Mouse (Mus musculus) NIH3T3 (cell line): ENCODE measurements around the gene Rdh7.
"Not testable (repeated sequence)": the region's sequence is repeated elsewhere in the genome, so short reads cannot be mapped to it uniquely, and the experiment has no call there.

Experiments used
- DNase-seq: peaks from one replicate; pipeline ENCODE4 v3.0.0-alpha.2; 2012; ENCODE audit warnings: low read depth

The Rdh7 gene

DNA sequence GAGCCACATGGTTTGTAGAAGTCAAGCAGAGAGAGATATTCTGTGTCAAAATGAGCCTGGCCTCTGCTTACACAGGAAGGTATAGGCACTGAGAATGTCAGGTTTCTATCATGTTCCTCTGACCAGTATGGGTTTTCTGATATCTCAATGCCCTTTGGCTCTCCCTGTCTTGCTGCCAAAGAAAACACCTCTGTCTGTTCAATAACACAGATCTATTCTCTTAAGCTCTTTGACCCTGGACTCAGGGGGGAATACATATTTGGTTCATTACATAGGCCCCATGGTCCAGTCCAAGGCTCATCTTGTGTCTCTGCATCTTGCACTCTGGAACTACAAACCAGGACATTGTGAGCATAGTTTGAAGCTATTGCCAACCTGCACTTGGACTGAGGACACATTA is at the start of gene Rdh7:
Rdh7 (minus strand) TSS at position 213 of the 400 bp plus-strand sequence.
- no peak for DNase-seq

DNA sequence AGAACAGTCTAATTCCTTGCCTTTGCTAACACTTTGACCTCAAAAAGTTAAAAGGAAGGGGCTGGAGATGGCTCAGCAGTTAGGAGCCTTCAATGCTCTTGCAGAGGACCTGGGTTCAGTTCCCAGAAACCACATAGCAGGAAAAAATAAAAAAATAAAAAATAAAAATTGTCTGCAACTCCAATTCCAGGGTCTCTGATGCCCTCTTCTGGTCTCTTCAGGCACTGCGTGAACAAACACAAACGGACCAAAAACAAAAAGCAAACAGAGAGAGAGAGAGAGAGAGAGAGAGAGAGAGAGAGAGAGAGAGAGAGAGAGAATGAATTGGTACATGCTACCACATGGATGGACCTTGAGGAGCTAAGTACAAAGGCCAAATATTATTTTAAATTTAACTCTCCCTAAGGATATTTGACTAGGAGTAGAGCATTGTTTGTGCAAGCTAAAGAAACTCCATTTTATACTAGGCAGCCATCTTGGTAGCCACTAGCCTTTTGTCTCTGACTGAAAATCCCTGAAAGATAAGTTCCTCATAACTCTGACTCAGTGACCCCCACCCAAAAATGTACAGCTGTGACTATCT is 48.9 kb upstream of the Rdh7 start:
- DNase-seq: peak; percentile 90

DNA sequence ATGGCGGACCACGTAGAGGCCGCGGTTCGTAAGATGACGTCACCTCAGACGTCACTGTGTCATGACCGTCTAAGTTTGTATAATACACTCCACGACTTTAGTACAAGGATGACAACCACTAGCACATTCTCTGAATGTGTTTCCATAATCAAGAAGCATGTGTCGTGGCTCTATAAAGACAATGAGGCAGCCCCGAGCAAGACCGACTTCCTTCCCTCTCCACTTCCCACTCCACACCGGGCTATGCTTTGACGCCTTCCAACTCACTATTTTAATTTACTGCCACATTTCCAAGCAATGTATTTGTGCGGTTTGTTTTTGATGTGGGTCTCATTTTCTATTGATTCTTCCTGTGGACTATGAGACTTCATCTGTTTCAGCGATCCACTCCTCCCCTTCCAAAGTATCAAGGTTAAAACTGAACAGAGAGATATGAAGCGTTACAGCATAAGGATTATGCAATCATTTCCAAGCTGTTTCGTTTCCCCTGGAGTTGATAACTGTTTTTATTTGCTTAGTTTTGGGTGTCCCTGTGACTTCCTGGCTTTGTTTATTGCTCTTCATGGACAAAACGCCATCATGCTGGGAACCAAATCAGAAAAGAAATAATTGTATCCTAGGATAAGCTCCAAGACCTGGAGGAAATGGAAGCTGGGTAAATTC is 48.3 kb upstream of the Rdh7 start:
- DNase-seq: peak; percentile 14

DNA sequence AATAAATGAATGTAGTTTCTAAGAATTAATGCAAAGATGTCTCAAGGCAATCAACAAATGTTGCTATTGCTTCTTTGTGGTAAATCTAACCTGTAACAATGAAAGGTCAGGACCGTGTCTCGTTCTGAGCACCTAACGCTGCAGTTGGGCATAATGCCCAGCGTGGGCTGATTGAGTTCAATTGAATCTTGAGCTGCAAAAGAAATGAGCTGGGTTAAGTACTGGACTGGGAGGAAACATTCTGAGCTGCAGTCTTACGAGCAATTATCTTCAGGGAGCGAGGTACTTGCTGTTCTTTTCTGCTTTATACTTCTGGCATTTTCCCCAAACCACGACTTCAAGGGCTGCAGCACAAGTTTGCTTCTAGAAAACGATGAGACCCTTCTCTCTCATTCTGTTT is 47.7 kb upstream of the Rdh7 start:
- no peak for DNase-seq

DNA sequence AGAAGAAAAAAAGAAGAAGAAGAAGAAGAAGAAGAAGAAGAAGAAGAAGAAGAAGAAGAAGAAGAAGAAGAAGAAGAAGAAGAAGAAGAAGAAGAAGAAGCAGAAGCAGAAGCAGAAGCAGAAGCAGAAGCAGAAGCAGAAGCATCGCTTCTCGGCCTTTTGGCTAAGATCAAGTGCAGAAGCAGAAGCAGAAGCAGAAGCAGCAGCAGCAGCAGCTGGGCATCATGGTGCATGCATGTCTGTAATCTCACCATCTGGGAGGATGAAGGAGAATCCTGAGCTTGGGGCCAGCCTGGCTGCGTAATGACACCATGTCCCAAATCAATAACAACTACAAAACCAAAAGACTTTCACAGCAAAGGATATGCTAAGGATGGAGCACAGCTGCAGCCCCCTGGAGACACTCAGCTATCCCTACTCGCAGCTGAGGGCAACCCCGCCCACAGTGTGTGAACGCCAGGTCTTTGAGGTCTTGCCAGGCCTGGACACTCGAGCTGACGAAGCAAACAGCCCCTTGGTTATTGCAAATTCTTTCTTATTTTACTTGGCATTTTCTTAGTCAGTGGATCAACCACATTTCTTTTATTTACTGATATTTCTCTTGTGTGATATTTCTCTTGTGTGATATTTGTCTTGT is 43.8 kb upstream of the Rdh7 start:
- DNase-seq: peak; percentile 76

DNA sequence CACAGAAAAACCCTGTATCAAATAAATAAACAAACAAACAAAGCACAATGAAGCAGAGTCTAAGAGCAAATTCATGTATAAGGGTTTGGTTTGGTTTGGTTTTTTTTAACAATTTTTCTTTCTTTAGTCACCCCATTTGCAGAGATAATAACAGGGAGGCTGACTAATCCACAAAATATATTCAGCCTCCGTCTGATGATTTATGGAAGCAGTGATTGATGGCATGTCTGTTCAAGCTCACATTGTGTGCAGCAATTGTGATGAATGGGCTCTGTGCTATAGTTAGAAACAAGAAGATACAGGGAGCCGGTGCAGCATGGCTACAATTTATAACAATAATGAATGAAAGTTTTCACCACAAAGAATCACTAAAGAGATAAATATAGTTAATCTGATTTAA is 39.1 kb upstream of the Rdh7 start:
- DNase-seq: peak; percentile 90

DNA sequence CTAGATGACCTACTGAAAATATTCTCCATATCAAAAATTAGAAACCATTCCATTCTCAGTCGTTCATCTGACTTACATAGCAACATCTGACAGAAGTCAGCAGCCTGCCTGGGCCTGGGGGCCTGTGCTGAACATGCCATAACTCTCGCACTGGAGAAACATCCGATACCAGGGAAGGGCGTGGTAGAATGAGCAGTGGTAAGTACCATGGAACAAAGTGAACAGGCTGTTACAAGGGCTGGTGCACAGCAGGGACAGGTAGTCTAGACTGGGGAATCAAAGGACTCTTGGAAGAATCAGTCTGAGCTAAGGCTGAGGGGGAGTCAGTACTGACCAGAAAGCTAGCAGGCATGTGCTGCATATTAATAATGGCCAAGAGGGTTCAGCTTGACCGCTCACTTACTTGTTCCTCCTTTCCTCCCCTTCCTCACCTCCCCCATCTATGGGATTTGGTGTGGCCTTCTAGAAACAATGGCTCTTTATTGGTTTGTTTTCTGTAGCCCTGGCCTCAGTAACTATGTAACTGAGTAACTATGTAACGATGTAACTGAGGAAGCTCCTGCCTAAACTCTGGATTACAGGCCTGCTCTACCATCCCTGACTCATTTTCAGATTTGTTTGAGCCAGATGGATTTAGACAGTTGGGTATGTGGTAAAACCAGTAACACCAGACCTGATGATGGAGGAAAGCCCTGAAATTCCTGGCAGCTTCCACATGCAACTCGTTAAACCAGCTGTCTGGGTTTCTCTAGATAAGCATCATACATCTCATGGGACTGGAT is 36.2 kb upstream of the Rdh7 start:
- DNase-seq: peak; percentile 94

DNA sequence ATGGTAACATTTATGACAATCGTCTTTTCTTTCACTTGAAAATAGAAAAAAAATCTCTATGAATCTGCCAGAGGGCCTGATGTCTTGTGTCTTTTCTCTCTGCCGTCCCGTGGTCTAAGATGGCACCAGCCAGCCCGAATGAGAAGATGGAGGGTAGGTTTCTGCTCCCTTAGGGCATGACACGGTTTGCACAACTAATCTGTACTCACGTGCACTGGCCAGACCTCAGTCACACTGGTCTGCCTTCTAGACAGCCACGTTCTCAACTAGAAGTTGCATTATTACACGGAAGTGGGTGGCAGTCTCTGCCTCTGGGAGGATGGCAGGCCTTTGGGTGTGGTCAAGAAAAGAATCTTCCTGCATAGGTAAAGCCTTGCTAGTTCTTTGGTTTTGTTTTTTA is 34.4 kb upstream of the Rdh7 start:
- DNase-seq: no peak

DNA sequence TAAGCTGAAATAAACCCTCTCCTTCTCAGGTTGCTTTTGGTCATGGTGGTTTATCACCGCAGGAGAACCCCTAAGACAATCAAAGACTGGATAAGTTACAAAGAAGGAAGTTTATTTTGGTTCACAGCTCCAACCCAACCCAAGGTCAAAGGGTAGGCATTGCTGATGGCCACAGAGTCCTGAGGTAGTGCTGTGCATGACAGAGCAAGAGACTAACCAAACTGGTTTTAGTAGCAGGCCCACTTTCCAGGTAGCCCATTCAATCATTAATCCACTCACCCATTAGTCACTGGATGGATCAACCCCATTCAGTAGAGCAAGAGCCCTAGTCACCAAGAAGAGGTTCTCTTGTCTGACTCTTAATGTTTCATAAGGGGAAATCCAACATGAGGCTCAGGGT is 33.6 kb upstream of the Rdh7 start:
- no peak for DNase-seq

DNA sequence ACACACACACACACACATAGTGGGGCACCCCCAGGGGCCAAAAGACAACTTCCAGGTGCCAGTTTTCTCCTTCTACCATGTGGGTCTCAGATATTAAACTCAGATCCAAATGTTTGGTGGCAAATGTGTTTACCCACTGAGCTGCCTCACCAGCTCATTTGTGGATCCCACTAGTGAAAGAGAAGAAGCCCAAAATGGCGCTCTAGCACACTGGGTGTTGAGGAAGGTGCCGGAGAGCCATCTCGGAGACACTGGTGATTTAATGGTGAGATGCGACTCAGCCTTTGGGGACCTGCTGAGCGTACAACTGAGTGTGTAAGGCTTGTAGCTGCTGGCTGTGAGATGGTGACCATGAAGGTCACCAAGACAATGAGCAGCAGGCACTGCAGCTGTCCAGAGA is 29.0 kb upstream of the Rdh7 start:
- DNase-seq: no peak

DNA sequence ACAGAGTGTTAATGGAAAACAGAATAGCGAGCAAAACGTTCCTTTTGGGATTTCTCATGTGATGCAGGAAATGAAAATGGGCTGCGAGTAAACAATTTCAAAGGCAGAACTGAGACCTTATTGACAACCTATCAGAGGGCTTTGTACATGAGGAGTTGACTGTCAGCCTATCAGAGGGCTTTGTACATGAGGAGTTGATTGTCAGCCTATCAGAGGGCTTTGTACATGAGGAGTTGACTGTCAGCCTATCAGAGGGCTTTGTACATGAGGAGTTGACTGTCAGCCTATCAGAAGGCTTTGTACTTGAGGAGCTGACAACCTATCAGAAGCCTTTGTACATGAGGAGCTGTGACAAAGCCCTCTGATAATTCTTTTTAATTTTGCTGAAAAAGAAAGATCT is 28.6 kb upstream of the Rdh7 start:
- DNase-seq: not testable (repeated sequence)

DNA sequence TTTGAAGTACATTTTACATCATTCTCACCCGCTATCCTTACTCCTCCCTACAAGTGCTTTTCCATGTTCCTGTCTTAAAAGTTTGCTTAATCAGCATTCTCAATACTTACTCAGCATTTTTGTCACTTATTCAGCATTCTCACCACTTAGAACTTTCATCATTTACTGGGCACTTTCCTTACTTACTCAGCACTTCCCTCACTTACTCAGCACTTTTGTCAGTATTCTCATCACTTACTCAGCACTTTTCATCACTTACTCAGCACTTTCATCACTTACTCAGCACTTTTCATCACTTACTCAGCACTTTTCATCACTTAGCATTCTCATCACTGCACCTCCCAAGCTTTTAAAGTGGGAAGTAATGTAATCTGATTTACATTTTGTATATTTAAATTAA is 27.0 kb upstream of the Rdh7 start:
- peak; percentile 14 for DNase-seq

DNA sequence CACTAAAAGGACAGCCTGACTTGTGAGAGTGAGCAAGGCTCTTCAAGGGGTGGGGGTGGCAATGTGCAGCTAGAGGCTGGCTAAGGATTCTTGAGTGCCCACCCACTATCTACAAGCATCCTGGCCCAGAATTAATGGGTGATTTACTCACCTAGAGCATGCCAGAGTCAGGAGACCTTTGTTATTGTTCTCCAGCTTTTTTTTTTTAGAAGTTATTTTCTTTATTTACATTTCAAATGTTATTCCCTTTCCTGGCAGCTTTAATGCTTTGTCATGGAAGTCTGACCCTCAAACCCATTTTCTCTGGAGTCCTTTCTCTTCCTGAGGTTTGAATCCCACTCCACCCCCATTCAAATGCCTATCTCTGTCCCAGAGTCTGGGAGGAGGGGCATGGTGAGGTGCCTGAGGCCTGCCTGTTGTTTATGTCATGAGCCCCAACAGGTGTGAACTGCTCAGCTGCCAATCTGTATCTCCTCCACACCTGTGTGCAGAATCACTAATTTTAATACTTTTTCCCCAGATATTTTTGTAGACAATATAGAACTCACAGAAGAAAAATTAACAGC is 18.9 kb upstream of the Rdh7 start:
- no peak for DNase-seq

DNA sequence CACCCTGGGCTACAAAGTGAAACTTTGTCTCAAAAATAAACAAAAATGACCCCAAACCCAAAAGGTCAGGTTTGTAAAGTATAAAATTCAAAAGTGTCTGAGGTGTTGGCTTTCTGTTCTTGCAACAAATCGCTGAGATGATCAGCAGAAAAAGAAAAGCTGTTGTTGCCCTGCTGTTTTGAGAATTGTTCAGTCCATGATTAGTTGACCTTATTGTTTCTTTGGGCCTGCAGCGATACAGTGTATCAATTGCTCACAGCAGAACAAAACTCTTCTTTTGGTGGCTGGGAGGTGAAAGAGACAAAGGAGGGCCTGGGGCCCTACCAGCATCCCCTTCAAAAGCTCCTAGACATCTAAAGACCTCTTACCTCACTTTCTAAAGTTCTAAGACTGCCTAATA is 17.5 kb upstream of the Rdh7 start:
- DNase-seq: no peak

DNA sequence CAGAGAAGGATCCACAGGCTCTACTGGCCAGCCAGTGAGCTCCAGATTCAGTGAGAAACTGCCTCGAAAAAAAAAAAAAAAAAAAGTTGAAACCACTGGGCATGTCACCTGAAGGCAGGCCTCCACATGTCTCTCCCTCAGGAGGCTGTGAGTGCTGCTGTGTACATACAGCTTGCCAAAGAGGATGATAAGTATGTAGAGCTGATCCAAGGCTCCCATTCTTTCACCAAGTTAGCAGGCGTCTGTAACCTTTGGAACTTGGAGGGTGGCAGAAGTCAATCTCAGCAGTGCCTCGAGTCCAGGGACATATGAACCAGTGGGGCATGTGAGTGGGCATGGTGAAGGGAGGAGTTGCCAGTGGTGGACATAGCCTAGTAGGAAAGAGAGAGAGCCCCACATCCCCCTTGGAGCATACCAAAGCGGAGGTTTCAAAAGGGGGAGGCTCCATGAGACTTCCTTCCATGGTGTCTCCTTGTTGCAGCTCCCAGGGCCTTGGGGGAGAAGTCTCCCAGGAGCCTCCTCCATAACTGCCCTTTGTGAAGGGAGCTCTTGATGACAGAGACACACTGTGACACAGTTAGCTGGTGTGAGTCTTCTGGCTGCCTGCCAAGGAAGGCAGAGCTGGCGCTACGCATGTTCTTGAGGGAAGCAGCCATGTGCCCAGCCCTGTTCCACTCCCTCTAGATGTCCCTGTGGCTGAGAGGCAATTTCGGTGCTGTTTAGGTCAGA is 16.3 kb upstream of the Rdh7 start:
- DNase-seq: no peak

DNA sequence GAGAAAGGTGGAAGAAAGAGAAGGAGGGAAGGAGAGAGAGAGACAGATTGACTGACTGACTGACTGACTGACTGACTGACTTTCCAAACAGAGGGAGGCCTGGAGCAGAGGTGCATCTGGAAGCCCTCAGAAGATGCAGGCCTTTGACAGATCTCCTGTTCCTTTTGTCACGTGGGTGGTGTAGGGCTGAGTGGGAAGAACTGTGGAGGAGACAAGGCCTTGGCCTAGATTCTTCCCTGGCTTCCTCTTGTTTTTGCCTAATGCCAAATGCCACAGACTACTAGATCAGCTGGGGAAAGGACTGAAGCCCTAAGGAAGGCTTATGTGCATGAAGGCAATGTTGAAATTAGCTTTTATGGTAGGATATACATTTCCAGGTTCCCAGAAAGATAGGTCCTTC is 14.5 kb upstream of the Rdh7 start:
- DNase-seq: no peak

DNA sequence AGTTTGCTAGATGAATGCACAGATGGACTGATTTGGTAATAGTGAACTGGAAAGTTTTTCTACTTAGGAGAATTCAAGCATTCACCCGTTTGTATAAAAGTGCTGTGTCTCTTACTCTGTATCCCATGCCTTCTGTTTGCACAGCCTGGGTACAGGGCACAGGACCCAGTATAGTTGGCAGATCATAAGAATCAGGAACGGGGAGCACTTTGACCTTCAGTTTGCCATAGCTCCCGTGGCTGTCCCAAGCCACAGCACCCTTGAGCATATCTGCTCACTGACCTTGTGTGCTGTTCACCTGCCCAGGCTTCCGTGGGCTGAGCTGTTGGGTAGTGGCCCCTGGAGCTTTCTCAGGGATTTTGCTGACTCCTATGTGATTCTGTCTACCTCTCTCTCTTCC is 13.1 kb upstream of the Rdh7 start:
- DNase-seq: no peak

DNA sequence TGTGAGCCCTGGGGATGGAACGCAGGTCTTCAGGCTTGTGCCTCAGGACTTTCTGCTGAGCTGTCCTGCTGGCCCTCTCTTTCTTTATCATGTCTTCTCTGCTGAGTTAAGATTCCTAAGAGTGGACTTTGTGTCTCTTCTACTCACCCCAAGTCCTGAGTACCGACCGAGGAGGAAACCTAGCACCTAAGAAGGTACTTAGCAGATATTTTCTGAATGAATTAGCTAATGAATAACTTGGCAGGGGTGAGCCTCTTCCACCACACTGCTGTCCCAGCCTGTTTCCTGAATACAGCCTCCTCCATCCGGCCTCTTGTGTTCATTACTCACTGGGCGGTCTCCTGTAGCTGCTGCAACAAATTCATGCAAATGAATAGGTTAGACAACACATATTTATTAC is 11.2 kb upstream of the Rdh7 start:
- DNase-seq: no peak

DNA sequence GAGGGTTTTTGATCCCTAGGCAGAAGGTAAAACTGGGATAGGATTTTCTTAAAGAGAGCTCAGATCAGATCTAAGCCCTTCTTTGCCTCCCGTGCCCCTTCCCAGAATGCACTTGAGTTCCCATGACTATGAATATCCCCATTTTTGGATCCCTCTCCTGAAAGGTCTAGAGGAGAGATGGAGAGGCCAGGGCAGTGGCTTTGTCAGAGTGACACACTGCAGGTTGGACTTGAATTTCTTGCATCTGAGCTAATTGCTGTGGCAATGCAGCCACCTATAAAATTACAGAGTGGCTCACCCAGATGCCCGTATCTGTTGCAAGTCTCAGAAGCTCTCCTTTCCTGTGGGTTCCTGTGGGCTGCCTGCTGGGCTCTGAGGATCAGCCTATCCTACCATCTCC is 9.6 kb upstream of the Rdh7 start, which contains the start of gene Sdr9c7:
Sdr9c7 (plus strand) TSS at position 301 of the 400 bp plus-strand sequence.
- no peak for DNase-seq

DNA sequence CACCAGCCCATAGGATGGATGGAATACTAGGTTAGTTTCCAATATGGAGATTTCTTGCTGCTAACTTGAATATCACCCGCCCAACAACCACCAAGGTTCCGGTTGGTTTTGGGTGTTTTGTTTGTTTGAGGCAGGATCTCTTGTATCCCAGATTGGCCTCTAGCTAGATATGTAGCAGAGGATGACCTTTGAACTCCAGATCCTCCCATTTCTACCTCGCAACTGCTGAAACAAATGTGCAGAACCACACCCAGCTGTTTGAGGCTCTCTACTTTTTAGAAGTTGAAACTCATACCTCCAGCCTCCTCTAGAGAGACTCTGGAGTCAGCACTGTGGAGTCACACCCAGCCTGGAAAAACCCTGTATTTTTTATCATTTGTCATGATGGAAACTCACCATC is 8.9 kb upstream of the Rdh7 start:
- no peak for DNase-seq

DNA sequence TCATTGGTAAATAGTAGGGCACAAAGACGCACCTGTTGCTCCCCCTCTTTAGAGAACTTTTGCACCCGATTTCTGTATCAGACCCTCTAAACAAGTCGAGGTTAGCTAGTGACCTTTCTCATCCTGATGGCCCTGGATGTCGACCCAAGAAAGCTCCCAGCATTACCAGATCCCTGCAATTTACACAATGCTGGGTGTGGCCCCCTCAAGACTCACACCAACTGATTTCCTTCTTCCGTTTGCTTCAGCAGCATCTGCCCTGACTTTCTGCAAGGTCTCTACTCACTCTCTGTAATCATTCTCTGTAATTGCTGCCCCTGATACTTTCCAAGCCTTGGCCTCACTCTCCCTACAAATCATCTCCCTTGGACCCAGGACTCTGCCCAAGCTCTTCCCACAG is 8.1 kb upstream of the Rdh7 start:
- no peak for DNase-seq
